Mouse (Mus musculus): ENCODE measurements around the gene Sytl3. TPM values are rescaled to one million over a fixed set of nuclear protein-coding genes. Genes with fewer than 3 reads are reported as not detected.

Gene Sytl3
- polyA plus RNA-seq, 1 experiment from 2014 or later, result 0.30 TPM

DNA sequence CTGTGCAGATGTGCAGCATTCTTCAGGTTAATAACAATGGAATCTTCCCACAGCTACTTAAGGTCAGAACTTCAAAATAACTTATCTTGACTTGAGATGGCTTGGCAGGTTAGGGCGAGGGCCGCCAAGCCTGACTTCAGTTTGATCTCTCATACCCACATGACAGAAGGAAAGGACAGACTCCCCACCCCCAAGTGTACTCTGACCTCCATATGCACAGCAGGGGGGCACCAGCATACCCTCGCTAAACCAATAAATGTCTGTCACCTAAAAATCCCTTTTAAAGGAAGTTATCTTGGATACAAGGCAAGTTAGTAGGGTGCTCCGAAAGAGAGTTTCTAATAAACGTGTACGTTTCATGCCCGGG lies 105.3 kb downstream of the Sytl3 start:
- no peak for ATAC-seq (ENCODE audit: insufficient number of reproducible peaks, insufficient read depth, low FRiP score, low read depth)
- WGBS, result 72% methylated on average over 7 of the region's 7 CpGs
- Histone ChIP-seq H3K4me1 (ENCODE audit: control insufficient read depth in 2 of 2, insufficient read depth in 2 of 2, low read length in 2 of 2) (peaks cover 50 to 79% of the 10 kb centered on the region in 2 experiments), H3K27me3 (ENCODE audit: control insufficient read depth, insufficient read depth, low read length) (no peaks in the 10 kb centered on the region), H3K4me3 (ENCODE audit: control insufficient read depth in 1 of 2, insufficient read depth in 1 of 2, low read depth in 1 of 2, low read length in 2 of 2) (no peak overlapping the region), H3K4me2 (ENCODE audit: low read length) (no peak overlapping the region), H3K9ac (ENCODE audit: low read length) (no peak overlapping the region), H3K27ac (replicated peaks in 1 of 2; ENCODE audit: control insufficient read depth in 1 of 2, insufficient read depth in 1 of 2, low read depth in 2 of 2, low read length in 2 of 2) (no peak overlapping the region; a peak in 1 of 4 replicates), H3K36me3 (ENCODE audit: control insufficient read depth, insufficient read depth, low read length) (peaks cover 4% of the 10 kb centered on the region; the same call in 1 of the 2 replicates), H3K9me3 (ENCODE audit: control insufficient read depth, low read length) (no peaks in the 10 kb centered on the region)

DNA sequence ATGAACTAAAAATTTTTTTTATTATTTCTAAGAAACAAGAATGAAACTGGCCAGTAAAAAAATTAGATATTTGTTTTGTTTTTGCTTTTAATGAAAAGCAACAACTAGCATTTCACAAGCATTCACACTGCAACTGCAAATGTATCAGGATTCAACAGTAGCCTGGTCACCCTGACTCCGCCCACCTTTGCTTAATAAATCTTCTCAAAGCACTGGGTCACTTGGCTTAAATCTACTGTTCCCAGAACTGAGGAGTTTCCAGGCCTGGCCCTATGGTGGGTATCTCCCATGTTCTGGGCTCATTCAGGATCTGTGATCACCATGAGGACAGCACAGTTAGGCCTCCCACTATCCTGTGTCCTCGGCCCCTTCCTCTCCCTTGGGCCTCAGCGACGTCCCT lies 105.8 kb downstream of the Sytl3 start:
- Histone ChIP-seq H3K4me2 (ENCODE audit: low read length) (no peak overlapping the region), H3K9ac (ENCODE audit: low read length) (no peak overlapping the region), H3K27ac (replicated peaks in 1 of 2; ENCODE audit: control insufficient read depth in 1 of 2, insufficient read depth in 1 of 2, low read depth in 2 of 2, low read length in 2 of 2) (peak overlapping the region; percentile 71 to 94; a peak in 3 of 4 replicates), H3K9me3 (ENCODE audit: control insufficient read depth, low read length) (no peaks in the 10 kb centered on the region), H3K4me1 (ENCODE audit: control insufficient read depth in 2 of 2, insufficient read depth in 2 of 2, low read length in 2 of 2) (peaks cover 50 to 79% of the 10 kb centered on the region in 2 experiments), H3K36me3 (ENCODE audit: control insufficient read depth, insufficient read depth, low read length) (no peaks in the 10 kb centered on the region), H3K4me3 (ENCODE audit: control insufficient read depth in 1 of 2, insufficient read depth in 1 of 2, low read depth in 1 of 2, low read length in 2 of 2) (no peak overlapping the region), H3K27me3 (ENCODE audit: control insufficient read depth, insufficient read depth, low read length) (no peaks in the 10 kb centered on the region)
- no peak for ATAC-seq (ENCODE audit: insufficient number of reproducible peaks, insufficient read depth, low FRiP score, low read depth)
- 80% methylated on average over 4 of the region's 4 CpGs for WGBS

DNA sequence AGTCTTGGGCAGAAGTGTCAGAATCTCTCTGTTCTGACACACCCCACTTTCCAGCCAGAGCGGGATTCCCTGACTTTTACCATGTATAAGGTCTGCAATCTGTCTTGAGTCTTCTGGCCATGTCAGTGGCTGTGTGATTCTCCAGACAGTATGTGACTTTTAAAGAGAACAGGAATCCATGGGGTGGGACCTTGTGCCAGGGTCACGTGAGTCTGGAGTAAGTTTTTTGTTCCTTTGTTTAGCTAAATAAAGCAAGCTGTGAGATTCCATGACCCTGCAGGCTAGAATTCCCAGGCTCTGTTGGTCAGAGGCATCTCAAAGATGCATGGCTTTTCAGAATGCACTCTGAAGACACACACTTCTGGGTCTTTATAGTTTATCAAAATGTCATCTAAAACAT lies 107.0 kb downstream of the Sytl3 start:
- ATAC-seq (ENCODE audit: insufficient number of reproducible peaks, insufficient read depth, low FRiP score, low read depth), result no peak; the same call in 1 of the 2 replicates
- H3K27ac ChIP-seq (replicated peaks in 1 of 2; ENCODE audit: control insufficient read depth in 1 of 2, insufficient read depth in 1 of 2, low read depth in 2 of 2, low read length in 2 of 2), result peak overlapping the region; percentile 71 to 94
- H3K4me3 ChIP-seq (ENCODE audit: control insufficient read depth in 1 of 2, insufficient read depth in 1 of 2, low read depth in 1 of 2, low read length in 2 of 2), result no peak overlapping the region
- no peaks in the 10 kb centered on the region for H3K27me3 ChIP-seq (ENCODE audit: control insufficient read depth, insufficient read depth, low read length)
- H3K9me3 ChIP-seq (ENCODE audit: control insufficient read depth, low read length), result no peaks in the 10 kb centered on the region
- H3K36me3 ChIP-seq (ENCODE audit: control insufficient read depth, insufficient read depth, low read length), result no peaks in the 10 kb centered on the region
- peaks cover 49 to 78% of the 10 kb centered on the region in 2 experiments for H3K4me1 ChIP-seq (ENCODE audit: control insufficient read depth in 2 of 2, insufficient read depth in 2 of 2, low read length in 2 of 2)
- no peak overlapping the region for H3K4me2 ChIP-seq (ENCODE audit: low read length)
- WGBS, result 15% methylated on average over 2 of the region's 2 CpGs
- H3K9ac ChIP-seq (ENCODE audit: low read length), result peak overlapping the region; percentile 38; the same call in 1 of the 2 replicates

DNA sequence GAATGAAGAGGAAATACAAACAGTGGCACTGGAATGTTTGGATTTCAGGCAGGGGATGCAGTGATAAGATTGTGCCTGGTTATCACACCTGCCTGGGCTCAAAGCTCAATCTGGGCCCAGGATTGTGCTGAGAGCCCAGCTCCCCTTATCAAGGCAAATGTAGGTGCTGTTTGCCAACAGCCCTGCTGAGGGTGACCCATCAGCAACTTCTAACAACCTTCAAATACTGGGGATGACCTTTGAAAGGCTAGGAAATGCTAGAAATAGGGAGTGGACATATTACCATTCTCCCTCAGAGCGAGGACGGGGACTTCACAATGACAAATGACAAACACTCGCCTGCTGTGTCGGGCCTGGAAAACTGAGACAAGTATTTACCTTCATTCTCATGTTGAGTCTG lies 107.9 kb downstream of the Sytl3 start:
- Histone ChIP-seq H3K4me3 (ENCODE audit: control insufficient read depth in 1 of 2, insufficient read depth in 1 of 2, low read depth in 1 of 2, low read length in 2 of 2) (no peak overlapping the region), H3K27me3 (ENCODE audit: control insufficient read depth, insufficient read depth, low read length) (no peaks in the 10 kb centered on the region), H3K4me2 (ENCODE audit: low read length) (peak overlapping the region; percentile 35), H3K36me3 (ENCODE audit: control insufficient read depth, insufficient read depth, low read length) (no peaks in the 10 kb centered on the region), H3K9me3 (ENCODE audit: control insufficient read depth, low read length) (no peaks in the 10 kb centered on the region), H3K4me1 (ENCODE audit: control insufficient read depth in 2 of 2, insufficient read depth in 2 of 2, low read length in 2 of 2) (peaks cover 52 to 82% of the 10 kb centered on the region in 2 experiments), H3K9ac (ENCODE audit: low read length) (peak overlapping the region; percentile 38; the same call in 1 of the 2 replicates), H3K27ac (replicated peaks in 1 of 2; ENCODE audit: control insufficient read depth in 1 of 2, insufficient read depth in 1 of 2, low read depth in 2 of 2, low read length in 2 of 2) (peak overlapping the region; percentile 71 to 94)
- no peak for ATAC-seq (ENCODE audit: insufficient number of reproducible peaks, insufficient read depth, low FRiP score, low read depth)
- 68% methylated on average over 4 of the region's 4 CpGs for WGBS

DNA sequence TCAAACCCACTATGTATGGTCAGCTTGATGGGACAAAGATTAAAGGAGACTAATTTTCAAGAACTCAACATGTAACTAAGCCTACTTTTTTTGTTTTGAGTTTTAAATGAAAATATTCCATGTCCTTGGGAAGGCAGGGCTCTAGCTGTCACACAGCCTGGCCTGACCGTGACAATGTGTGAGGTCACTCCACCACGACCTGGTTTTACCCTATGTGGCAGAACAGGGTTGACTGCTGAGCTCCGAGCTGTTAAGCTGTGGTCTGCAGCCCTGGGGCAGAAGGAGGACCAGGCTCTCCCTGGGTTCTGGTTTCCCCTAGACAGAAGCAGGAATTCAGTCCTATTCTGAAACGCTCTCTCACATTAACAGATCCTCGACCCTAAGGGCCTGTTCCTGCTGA lies 108.9 kb downstream of the Sytl3 start:
- Histone ChIP-seq H3K9me3 (ENCODE audit: control insufficient read depth, low read length) (no peaks in the 10 kb centered on the region), H3K27me3 (ENCODE audit: control insufficient read depth, insufficient read depth, low read length) (no peaks in the 10 kb centered on the region), H3K36me3 (ENCODE audit: control insufficient read depth, insufficient read depth, low read length) (no peaks in the 10 kb centered on the region), H3K27ac (replicated peaks in 1 of 2; ENCODE audit: control insufficient read depth in 1 of 2, insufficient read depth in 1 of 2, low read depth in 2 of 2, low read length in 2 of 2) (peak overlapping the region; percentile 89 to 94), H3K4me1 (ENCODE audit: control insufficient read depth in 2 of 2, insufficient read depth in 2 of 2, low read length in 2 of 2) (peaks cover 50 to 89% of the 10 kb centered on the region in 2 experiments), H3K9ac (ENCODE audit: low read length) (no peak overlapping the region; the same call in 1 of the 2 replicates), H3K4me3 (ENCODE audit: control insufficient read depth in 1 of 2, insufficient read depth in 1 of 2, low read depth in 1 of 2, low read length in 2 of 2) (no peak overlapping the region), H3K4me2 (ENCODE audit: low read length) (no peak overlapping the region)
- no peak for ATAC-seq (ENCODE audit: insufficient number of reproducible peaks, insufficient read depth, low FRiP score, low read depth)
- 56% methylated on average over 5 of the region's 5 CpGs for WGBS

DNA sequence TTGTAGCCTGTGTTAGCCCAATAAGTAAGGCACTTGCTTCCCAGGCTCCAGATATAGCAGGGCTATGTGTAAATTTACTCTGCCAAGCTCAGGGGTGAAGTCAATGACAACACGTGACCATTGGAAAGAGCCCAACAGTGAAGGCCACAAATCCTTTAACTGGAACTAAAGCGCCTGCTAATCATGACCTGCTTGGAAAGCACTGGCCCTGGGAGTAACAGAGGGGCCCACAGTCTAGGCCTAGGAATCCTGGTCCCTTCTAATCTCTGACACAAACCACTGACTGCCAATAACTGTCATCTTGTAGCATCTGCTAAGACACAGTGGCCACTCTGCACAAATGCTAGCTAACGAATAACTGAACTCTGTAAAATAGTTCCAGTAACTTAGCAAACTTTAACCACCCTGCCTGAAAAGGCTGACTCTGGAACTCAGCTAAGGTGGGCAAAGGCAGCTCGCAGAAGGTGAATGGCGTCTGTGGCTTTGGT lies 109.5 kb downstream of the Sytl3 start:
- Histone ChIP-seq H3K36me3 (ENCODE audit: control insufficient read depth, insufficient read depth, low read length) (no peaks in the 10 kb centered on the region), H3K9me3 (ENCODE audit: control insufficient read depth, low read length) (no peaks in the 10 kb centered on the region), H3K27ac (replicated peaks in 1 of 2; ENCODE audit: control insufficient read depth in 1 of 2, insufficient read depth in 1 of 2, low read depth in 2 of 2, low read length in 2 of 2) (peak overlapping the region; percentile 89 to 94), H3K4me1 (ENCODE audit: control insufficient read depth in 2 of 2, insufficient read depth in 2 of 2, low read length in 2 of 2) (peaks cover 50 to 87% of the 10 kb centered on the region in 2 experiments), H3K27me3 (ENCODE audit: control insufficient read depth, insufficient read depth, low read length) (no peaks in the 10 kb centered on the region), H3K9ac (ENCODE audit: low read length) (peak overlapping the region; percentile 55), H3K4me3 (ENCODE audit: control insufficient read depth in 1 of 2, insufficient read depth in 1 of 2, low read depth in 1 of 2, low read length in 2 of 2) (no peak overlapping the region), H3K4me2 (ENCODE audit: low read length) (peak overlapping the region; percentile 31; the same call in 1 of the 2 replicates)
- WGBS, result 48% methylated on average over 5 of the region's 5 CpGs
- peak; percentile 34; the same call in 1 of the 2 replicates for ATAC-seq (ENCODE audit: insufficient number of reproducible peaks, insufficient read depth, low FRiP score, low read depth)

DNA sequence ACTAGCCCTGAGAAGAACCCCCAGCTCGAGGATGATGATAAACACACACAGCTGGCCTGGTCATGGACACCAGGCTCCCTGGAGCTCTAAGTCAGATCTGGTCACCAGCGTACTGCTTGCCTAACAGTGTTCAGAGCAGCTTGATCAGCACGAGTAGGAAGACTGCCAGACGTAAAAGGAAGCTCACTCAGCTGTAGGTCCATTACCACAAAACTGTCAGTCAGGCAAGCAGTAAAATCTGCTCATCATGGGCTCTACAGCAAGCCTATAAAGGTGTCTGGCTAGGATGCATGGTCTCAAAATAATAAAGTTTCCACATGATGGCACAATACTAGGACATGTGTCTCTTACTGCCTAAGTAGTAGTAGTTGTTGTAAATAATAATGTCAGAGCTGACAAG lies 110.7 kb downstream of the Sytl3 start:
- Histone ChIP-seq H3K9me3 (ENCODE audit: control insufficient read depth, low read length) (no peaks in the 10 kb centered on the region), H3K27me3 (ENCODE audit: control insufficient read depth, insufficient read depth, low read length) (no peaks in the 10 kb centered on the region), H3K4me3 (ENCODE audit: control insufficient read depth in 1 of 2, insufficient read depth in 1 of 2, low read depth in 1 of 2, low read length in 2 of 2) (no peak overlapping the region), H3K36me3 (ENCODE audit: control insufficient read depth, insufficient read depth, low read length) (no peaks in the 10 kb centered on the region), H3K9ac (ENCODE audit: low read length) (0 out of 2 replicates have a peak overlapping the region, but pooled peaks have one; percentile 22), H3K4me2 (ENCODE audit: low read length) (no peak overlapping the region), H3K4me1 (ENCODE audit: control insufficient read depth in 2 of 2, insufficient read depth in 2 of 2, low read length in 2 of 2) (peaks cover 55 to 87% of the 10 kb centered on the region in 2 experiments), H3K27ac (replicated peaks in 1 of 2; ENCODE audit: control insufficient read depth in 1 of 2, insufficient read depth in 1 of 2, low read depth in 2 of 2, low read length in 2 of 2) (peak overlapping the region; percentile 43 to 94; a peak in 3 of 4 replicates)
- no peak for ATAC-seq (ENCODE audit: insufficient number of reproducible peaks, insufficient read depth, low FRiP score, low read depth)
- WGBS, result 38% methylated on average over 4 of the region's 4 CpGs
